Mouse (Mus musculus): ENCODE data around the gene Prickle2. TPM values are rescaled to one million over a fixed set of nuclear protein-coding genes. Genes with fewer than 3 reads are reported as not detected.
A peak's percentile ranks its signal among the peaks of the same experiment; 100 is the strongest.

Gene Prickle2
- polyA plus RNA-seq, 1 experiment from 2014 or later = 5.3 TPM

DNA sequence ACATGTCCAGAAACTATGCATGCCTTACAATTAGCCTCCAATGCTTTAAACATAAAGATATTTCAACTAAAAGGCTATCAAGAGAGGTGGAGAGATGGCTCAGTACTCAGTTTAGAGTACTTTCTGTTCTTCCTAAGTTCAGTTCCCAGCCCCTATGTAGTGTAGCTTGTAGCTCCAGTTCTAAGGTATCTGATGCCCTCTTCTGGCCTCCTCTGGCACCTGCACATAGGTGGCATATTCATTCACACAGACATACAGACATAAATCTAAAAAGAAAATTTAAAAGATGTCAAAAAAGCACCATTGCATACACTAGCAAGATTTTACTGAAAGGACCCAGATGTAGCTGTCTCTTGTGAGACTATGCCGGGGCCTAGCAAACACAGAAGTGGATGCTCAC lies 146.7 kb downstream of the Prickle2 start:
- no peak overlapping the region for H3K27ac ChIP-seq (replicated peaks)
- no peaks in the 10 kb centered on the region for H3K27me3 ChIP-seq (replicated peaks; ENCODE audit: low read depth, poor library complexity, severe bottlenecking)
- no peak for DNase-seq (ENCODE audit: low spot score)
- 100% methylated on average over 1 of the region's 1 CpGs for WGBS
- H3K9me3 ChIP-seq = no peaks in the 10 kb centered on the region
- H3K4me1 ChIP-seq = 0 out of 2 replicates have a peak, but pooled peaks cover 7% of the 10 kb centered on the region
- H3K4me3 ChIP-seq = no peak overlapping the region
- no peaks in the 10 kb centered on the region for H3K36me3 ChIP-seq (replicated peaks)

DNA sequence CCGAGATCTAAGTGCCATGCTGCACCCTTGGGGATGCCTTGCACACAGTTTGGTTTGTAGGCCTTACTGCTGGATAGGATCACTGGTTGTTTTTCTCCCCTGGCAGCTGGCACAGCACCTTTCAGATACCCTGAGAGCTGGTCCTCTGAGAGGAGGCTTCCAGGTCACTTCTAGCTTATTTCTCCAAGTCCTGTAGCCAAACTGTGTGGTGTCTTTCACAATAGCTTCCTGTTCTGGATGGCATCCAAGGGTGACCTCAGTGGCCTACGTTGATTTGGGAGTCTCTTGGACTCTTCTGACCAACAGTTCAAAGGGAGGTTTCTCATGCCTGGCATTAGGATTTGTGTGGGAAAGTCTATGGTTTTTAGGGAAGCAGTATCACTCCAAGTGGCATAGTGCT lies 150.3 kb downstream of the Prickle2 start:
- WGBS = 74% methylated on average over 2 of the region's 2 CpGs
- Histone ChIP-seq H3K27me3 (replicated peaks; ENCODE audit: low read depth, poor library complexity, severe bottlenecking) (no peaks in the 10 kb centered on the region), H3K9me3 (no peaks in the 10 kb centered on the region), H3K27ac (replicated peaks) (no peak overlapping the region), H3K4me3 (no peak overlapping the region), H3K4me1 (0 out of 2 replicates have a peak, but pooled peaks cover 7% of the 10 kb centered on the region), H3K36me3 (replicated peaks) (no peaks in the 10 kb centered on the region)
- DNase-seq (ENCODE audit: low spot score) = no peak

DNA sequence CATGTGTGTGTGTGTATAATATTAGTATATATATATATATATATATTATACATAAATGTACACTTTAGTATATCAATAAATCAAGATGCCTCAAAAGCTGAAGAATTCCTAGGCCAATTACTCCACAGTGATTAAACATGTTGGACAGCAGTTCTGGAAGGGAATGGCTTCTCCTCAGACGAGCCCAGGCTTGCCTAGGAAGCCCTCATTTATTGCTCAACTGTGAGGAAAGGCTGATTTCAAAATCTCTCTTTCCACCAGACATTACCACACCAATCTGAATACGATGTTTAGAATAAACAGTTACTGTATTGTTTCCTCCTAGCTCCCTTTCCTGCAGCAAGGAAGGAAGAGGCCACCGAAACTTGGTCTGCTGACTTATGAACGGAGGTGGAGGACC lies 152.9 kb downstream of the Prickle2 start:
- Histone ChIP-seq H3K9me3 (no peaks in the 10 kb centered on the region), H3K27ac (replicated peaks) (no peak overlapping the region), H3K4me3 (no peak overlapping the region), H3K4me1 (peaks cover 12% of the 10 kb centered on the region), H3K36me3 (replicated peaks) (no peaks in the 10 kb centered on the region), H3K27me3 (replicated peaks; ENCODE audit: low read depth, poor library complexity, severe bottlenecking) (no peaks in the 10 kb centered on the region)
- no peak for DNase-seq (ENCODE audit: low spot score)
- 85% methylated on average over 4 of the region's 4 CpGs for WGBS

DNA sequence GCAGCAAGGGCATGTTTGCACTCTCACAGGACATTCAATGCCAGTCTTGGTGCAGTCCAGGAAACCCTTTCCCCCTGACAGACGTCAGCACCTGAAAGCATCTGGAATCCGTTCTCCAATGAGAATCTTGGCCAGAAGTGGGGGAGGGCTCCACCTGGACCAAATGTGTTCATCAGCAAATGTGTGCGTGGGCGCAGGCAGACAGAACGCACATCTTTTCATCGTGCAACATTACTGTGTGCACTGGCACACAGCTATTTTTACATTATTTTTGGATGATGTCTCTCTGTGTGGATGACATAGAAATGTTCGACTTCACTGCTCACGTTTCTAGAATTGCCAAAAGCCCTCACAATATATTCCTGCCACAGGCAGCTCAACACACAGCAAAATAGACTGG lies 156.7 kb downstream of the Prickle2 start:
- no peaks in the 10 kb centered on the region for H3K27me3 ChIP-seq (replicated peaks; ENCODE audit: low read depth, poor library complexity, severe bottlenecking)

DNA sequence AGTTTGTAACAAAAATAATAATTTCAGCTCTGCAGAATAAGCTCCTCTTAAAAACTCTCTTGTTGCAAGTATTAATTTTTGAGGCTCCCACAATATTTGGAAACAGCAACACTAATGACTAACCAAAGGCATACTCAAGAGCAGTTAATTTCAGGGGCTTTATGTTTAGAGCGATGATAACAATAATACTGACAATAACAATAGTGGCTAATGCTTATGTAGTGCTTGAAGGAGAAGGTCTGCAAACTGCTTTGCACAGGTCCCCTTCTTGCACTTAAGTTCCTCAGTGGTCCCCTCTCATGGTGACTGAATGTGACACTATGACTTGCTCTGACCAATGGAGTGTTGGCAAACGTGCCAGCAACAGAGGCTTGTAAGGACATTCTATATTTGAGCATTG lies 160.8 kb downstream of the Prickle2 start:
- no peak for DNase-seq (ENCODE audit: low spot score)
- H3K4me3 ChIP-seq = no peak overlapping the region
- H3K4me1 ChIP-seq = peaks cover 7% of the 10 kb centered on the region
- H3K27ac ChIP-seq (replicated peaks) = no peak overlapping the region
- H3K9me3 ChIP-seq = no peaks in the 10 kb centered on the region
- 83% methylated on average over 2 of the region's 2 CpGs for WGBS
- no peaks in the 10 kb centered on the region for H3K36me3 ChIP-seq (replicated peaks)
- no peaks in the 10 kb centered on the region for H3K27me3 ChIP-seq (replicated peaks; ENCODE audit: low read depth, poor library complexity, severe bottlenecking)

More for the DNA sequence above, 156.7 kb downstream of the Prickle2 start:
- Histone ChIP-seq H3K27ac (replicated peaks) (no peak overlapping the region), H3K4me3 (no peak overlapping the region), H3K36me3 (replicated peaks) (no peaks in the 10 kb centered on the region), H3K9me3 (no peaks in the 10 kb centered on the region), H3K4me1 (peaks cover 5% of the 10 kb centered on the region)
- DNase-seq (ENCODE audit: low spot score) = no peak
- 79% methylated on average over 8 of the region's 8 CpGs for WGBS

DNA sequence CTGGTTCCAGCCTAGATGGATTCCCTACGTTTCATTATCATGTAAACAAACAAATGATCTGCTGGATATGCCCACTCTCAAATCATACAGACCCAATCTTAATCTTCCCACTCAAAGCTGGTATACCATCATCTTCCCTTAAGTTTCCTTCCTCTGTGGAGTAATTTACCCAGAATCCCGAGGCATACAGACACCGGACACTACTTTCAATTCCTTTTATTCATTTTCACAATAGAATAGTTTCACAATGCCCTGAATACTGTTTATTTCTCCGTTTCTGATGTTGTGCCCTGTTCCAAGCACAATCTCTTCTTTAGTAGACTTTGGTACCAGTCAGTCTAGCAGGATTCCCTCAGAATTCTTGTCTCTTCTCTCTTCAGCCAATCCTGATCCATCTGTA lies 162.1 kb downstream of the Prickle2 start:
- H3K27me3 ChIP-seq (replicated peaks; ENCODE audit: low read depth, poor library complexity, severe bottlenecking) = no peaks in the 10 kb centered on the region
- no peak overlapping the region for H3K4me3 ChIP-seq
- 80% methylated on average over 4 of the region's 4 CpGs for WGBS
- peaks cover 3% of the 10 kb centered on the region; the same call in 1 of the 2 replicates for H3K4me1 ChIP-seq
- H3K27ac ChIP-seq (replicated peaks) = no peak overlapping the region
- no peaks in the 10 kb centered on the region for H3K36me3 ChIP-seq (replicated peaks)
- DNase-seq (ENCODE audit: low spot score) = no peak
- no peaks in the 10 kb centered on the region for H3K9me3 ChIP-seq

DNA sequence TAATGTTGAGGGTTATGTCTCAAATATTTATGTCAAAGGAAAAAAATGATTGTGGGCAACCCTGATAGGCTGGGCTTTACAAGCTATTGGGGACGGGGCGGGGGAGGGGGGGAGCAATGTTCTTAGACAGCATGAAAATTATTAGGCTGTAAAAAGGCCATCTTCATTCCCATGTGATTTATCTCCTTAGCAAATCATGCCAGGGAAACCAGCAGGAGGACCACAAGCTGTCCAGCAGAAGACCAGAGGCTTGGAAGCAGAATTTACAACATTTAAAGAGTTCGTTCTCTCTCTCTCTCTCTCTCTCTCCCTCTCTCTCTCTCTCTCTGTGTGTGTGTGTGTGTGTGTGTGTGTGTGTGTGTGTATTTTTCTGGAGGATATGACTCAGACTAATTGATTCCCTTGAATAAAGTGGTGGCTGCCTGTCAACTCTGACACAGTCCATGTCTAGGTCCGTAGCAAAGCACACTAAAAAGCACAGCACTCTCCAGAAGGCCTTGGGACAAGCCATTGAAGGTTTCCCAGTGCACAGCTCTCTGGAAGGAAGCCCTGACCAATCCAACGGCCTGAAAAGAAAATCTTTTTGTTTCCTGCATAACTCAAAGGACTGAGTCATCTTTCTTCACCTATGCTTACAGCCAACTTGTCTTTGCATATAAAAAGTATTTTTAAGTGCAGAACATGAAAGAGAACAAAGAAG lies 163.4 kb downstream of the Prickle2 start:
- no peak for DNase-seq (ENCODE audit: low spot score)
- Histone ChIP-seq H3K27me3 (replicated peaks; ENCODE audit: low read depth, poor library complexity, severe bottlenecking) (no peaks in the 10 kb centered on the region), H3K9me3 (no peaks in the 10 kb centered on the region), H3K4me1 (0 out of 2 replicates have a peak, but pooled peaks cover 2% of the 10 kb centered on the region), H3K27ac (replicated peaks) (no peak overlapping the region), H3K36me3 (replicated peaks) (no peaks in the 10 kb centered on the region), H3K4me3 (no peak overlapping the region)
- WGBS = 84% methylated on average over 5 of the region's 5 CpGs

DNA sequence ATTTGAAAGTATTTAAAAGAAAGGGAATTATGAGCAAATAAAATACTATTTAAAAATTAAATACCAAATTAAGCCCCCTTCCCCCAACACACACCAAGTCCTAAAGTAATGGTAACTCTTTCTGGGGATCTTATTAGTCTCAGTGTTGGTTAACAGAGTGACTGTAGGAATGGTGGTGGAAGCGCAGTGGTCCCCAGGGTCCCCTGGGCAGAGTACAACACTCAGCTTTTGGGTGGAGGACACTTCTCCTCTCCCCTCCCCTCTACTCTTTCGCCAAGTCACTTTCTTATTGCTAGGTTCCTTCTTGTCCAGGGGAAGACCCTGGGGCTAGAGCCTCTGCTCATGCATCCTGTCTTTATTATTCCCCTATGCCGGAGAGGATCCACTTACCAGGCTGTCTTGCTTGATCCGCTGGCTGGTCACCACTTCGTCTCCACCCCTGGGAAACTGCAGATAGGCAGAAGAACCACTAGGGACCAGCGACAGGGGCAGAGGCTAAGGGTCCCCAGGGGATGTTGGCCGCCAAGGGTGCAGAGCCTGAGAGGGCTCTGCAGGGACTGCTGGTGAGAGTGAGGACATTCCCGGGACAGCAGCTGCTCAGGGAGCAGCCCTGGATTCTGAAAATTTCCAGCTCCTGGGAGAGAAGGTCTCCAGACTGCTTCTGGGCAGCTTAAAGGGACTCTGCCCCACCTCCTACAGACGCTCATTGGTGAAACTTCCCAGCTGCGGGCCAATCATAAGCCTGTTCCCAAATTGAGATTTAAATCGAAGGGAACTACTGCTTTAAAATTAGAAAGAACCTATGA lies 171.5 kb downstream of the Prickle2 start:
- peak; percentile 53 for DNase-seq (ENCODE audit: low spot score)
- H3K4me3 ChIP-seq = peak overlapping the region; percentile 58
- WGBS = 7% methylated on average over 11 of the region's 11 CpGs
- peak overlapping the region; percentile 71 for H3K27ac ChIP-seq (replicated peaks)
- no peaks in the 10 kb centered on the region for H3K9me3 ChIP-seq
- peaks cover 19% of the 10 kb centered on the region for H3K4me1 ChIP-seq
- H3K27me3 ChIP-seq (replicated peaks; ENCODE audit: low read depth, poor library complexity, severe bottlenecking) = no peaks in the 10 kb centered on the region
- no peaks in the 10 kb centered on the region for H3K36me3 ChIP-seq (replicated peaks)

DNA sequence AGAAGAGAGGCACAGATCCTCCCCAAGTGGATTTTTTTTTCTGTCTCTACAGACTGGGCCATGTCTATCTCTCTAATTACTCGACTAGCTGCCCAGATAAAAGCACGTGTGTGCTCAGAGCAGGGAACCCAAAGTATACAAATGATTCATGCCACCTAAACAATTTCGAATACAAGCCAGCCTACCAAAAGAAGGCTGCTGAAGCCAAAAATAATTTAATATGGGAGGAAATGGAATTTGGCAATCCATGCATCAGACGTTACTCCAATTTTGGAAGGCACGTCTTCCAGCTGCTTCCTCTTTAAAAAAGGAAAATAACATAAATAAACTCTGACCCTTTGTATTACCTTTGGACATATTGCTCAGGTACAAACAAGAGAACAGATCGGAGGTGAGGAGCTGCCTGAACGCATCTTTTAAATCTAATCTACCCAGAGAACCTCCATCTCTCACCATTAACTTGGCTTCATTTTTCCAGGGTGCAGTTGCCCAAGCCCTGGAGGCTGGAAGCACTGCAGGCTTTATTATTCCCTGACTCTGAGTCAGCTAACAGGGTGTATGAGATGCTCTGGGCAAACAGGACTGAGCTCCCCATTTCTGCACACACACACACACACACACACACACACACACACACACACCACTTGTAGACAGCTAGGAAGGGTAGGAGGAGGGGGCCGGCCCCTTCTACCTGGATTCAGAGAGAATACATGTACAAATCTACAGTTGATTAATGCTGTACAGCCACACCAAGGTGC lies 172.5 kb downstream of the Prickle2 start:
- no peaks in the 10 kb centered on the region for H3K27me3 ChIP-seq (replicated peaks; ENCODE audit: low read depth, poor library complexity, severe bottlenecking)
- no peaks in the 10 kb centered on the region for H3K9me3 ChIP-seq
- 83% methylated on average over 8 of the region's 8 CpGs for WGBS
- no peak overlapping the region for H3K4me3 ChIP-seq
- peaks cover 19% of the 10 kb centered on the region for H3K4me1 ChIP-seq
- H3K36me3 ChIP-seq (replicated peaks) = no peaks in the 10 kb centered on the region
- no peak overlapping the region for H3K27ac ChIP-seq (replicated peaks)
- no peak for DNase-seq (ENCODE audit: low spot score)

DNA sequence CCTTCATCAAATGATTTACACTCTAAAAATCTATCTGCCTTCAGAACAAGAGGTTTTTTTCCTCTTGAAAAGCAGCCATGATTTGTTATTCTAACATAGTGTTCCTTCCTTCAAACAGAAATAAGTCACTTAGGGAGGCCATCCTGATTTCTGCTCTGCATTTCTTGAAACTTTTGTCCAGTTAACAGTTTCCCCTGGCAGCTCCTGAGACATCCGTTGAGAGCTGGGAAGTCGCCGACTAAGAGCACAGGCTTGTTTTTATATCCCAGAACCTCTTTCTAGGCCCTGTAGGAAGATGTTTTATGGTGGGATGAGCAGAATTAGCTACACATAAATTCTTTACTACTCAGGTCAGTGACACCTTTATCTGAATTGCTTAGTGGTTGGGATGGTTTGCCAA lies 173.1 kb downstream of the Prickle2 start:
- H3K4me1 ChIP-seq = peaks cover 19% of the 10 kb centered on the region
- H3K27ac ChIP-seq (replicated peaks) = no peak overlapping the region
- H3K9me3 ChIP-seq = no peaks in the 10 kb centered on the region
- WGBS = 80% methylated on average over 3 of the region's 3 CpGs
- H3K27me3 ChIP-seq (replicated peaks; ENCODE audit: low read depth, poor library complexity, severe bottlenecking) = no peaks in the 10 kb centered on the region
- H3K36me3 ChIP-seq (replicated peaks) = no peaks in the 10 kb centered on the region
- no peak overlapping the region for H3K4me3 ChIP-seq
- DNase-seq (ENCODE audit: low spot score) = no peak

DNA sequence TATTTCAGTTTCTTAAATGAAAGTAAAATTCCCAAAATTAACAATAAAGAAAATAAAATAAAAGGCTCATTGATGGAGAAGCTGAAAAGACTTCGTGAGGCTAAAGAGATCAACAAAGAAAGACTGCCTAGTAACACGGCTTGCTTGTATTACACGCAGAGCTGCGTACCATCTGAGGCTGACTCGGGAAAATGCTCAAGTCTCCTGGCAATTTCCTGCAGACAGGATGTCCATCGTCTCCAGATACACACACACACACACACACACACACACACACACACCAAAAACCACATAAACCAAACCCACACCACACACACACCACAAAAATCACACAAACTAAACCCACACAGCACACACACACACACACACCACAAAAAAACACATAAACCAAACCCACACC lies 173.6 kb downstream of the Prickle2 start:
- H3K27ac ChIP-seq (replicated peaks) = no peak overlapping the region
- 77% methylated on average over 6 of the region's 6 CpGs for WGBS

DNA sequence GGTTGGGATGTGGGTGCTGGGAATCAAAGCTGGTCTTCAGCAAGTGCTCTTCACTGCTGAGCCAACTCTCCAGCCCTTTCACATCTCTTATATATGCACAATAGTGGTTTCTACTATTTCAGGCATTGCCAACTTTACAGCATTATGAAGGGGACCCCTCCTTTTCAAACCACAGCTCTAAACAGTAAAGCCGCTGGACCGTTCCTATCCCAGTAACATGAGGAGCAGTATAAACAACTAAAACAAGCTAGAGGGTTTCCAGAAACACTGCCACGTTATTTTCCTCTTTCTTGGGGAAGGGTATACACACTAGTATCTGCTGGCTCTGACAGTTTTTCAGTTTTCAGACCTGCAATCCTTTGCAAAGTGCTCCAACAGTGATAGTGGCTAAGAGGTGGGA lies 179.7 kb downstream of the Prickle2 start:
- no peak overlapping the region for H3K4me3 ChIP-seq
- no peak for DNase-seq (ENCODE audit: low spot score)
- H3K36me3 ChIP-seq (replicated peaks) = no peaks in the 10 kb centered on the region
- no peaks in the 10 kb centered on the region for H3K4me1 ChIP-seq
- 62% methylated on average over 3 of the region's 3 CpGs for WGBS
- no peaks in the 10 kb centered on the region for H3K9me3 ChIP-seq
- H3K27ac ChIP-seq (replicated peaks) = no peak overlapping the region
- no peaks in the 10 kb centered on the region for H3K27me3 ChIP-seq (replicated peaks; ENCODE audit: low read depth, poor library complexity, severe bottlenecking)

More for the DNA sequence above, 173.6 kb downstream of the Prickle2 start:
- H3K4me1 ChIP-seq = peaks cover 19% of the 10 kb centered on the region
- no peaks in the 10 kb centered on the region for H3K27me3 ChIP-seq (replicated peaks; ENCODE audit: low read depth, poor library complexity, severe bottlenecking)
- DNase-seq (ENCODE audit: low spot score) = no peak
- no peaks in the 10 kb centered on the region for H3K36me3 ChIP-seq (replicated peaks)
- H3K9me3 ChIP-seq = no peaks in the 10 kb centered on the region
- H3K4me3 ChIP-seq = no peak overlapping the region

Data from embryonic facial prominence, embryonic 10.5 days (tissue).